Mouse (Mus musculus) liver, embryonic 14.5 days (tissue): ENCODE results near the gene Gm9945. TPM values are rescaled to one million over a fixed set of nuclear protein-coding genes. Genes with fewer than 3 reads are reported as not detected.

Experiments
- ATAC-seq: fragments of 200-750 bp; cut with Nextera tagmentation; 2 replicates; pipeline ENCODE4 v1.8.0; 2017; ENCODE audit warnings: moderate number of reproducible peaks, mild to moderate bottlenecking, moderate library complexity; ENCODE audit not compliant: insufficient read depth
- DNase-seq, 3 experiments: peaks; one replicate each; pipeline ENCODE4 v3.0.0-alpha.2; 2012 to 2013; ENCODE audit warnings: low read depth in 3 of 3, low spot score in 3 of 3
- H3K27ac ChIP-seq: fragments of 300-500 bp; sonication (generic); 2 replicates; pipeline ENCODE4 v1.5.1; 2014; ENCODE audit warnings: moderate library complexity, mild to moderate bottlenecking, control low read depth, inconsistent platforms
- H3K27me3 ChIP-seq: fragments of 300-500 bp; sonication (generic); 2 replicates; pipeline ENCODE4 v1.6.1; 2014; ENCODE audit warnings: mild to moderate bottlenecking, low read length, moderate library complexity; ENCODE audit not compliant: control insufficient read depth, insufficient read depth
- H3K36me3 ChIP-seq: fragments of 300-500 bp; sonication (generic); replicated peaks from 2 replicates; pipeline ENCODE4 v1.6.1; 2014; ENCODE audit warnings: low read depth; ENCODE audit not compliant: control insufficient read depth, insufficient read depth
- H3K4me1 ChIP-seq, 2 experiments: fragments of 200-500 bp in 1 of 2; fragments of 300-500 bp in 1 of 2; sonication (generic) in 1 of 2; replicated peaks; 2 replicates each; pipeline ENCODE4 v1.6.1; 2012 to 2014; ENCODE audit warnings: antibody characterized with exemption in 1 of 2, inconsistent platforms in 1 of 2, low read length in 1 of 2; ENCODE audit not compliant: control insufficient read depth in 2 of 2, insufficient read depth in 2 of 2
- H3K4me2 ChIP-seq: fragments of 300-500 bp; sonication (generic); 2 replicates; pipeline ENCODE4 v1.6.1; 2014; ENCODE audit warnings: low read depth, mild to moderate bottlenecking, control low read depth, moderate library complexity
- H3K4me3 ChIP-seq, 2 experiments: fragments of 200-500 bp in 1 of 2; fragments of 300-500 bp in 1 of 2; sonication (generic) in 1 of 2; 2 replicates each; pipeline ENCODE4 v1.5.1; 2012 to 2014; ENCODE audit warnings: low read depth in 2 of 2, low read length in 2 of 2, mild to moderate bottlenecking in 2 of 2, control low read depth in 1 of 2, inconsistent platforms in 1 of 2, moderate library complexity in 1 of 2; ENCODE audit not compliant: insufficient read depth in 1 of 2
- H3K9ac ChIP-seq: fragments of 300-500 bp; sonication (generic); replicated peaks from 2 replicates; pipeline ENCODE4 v1.6.1; 2014; ENCODE audit warnings: mild to moderate bottlenecking, control low read depth, moderate library complexity
- H3K9me3 ChIP-seq: fragments of 300-500 bp; sonication (generic); 2 replicates; pipeline ENCODE4 v1.6.1; 2016; ENCODE audit warnings: low read length, mixed read lengths; ENCODE audit not compliant: control insufficient read depth
- CTCF ChIP-seq: IDR thresholded peaks from 2 replicates; pipeline ENCODE4 v1.5.1; 2016; ENCODE audit warnings: antibody characterized with exemption, low read depth, control low read depth
- EP300 ChIP-seq: IDR thresholded peaks from 2 replicates; pipeline ENCODE4 v1.6.1; 2016; ENCODE audit warnings: antibody characterized with exemption, low read depth
- WGBS: fragments of 180-500 bp; shearing (Covaris S2); extraction: QIAGEN DNeasy Blood & Tissue Kit; methylation state at CpG from one replicate; pipeline ENCODE4 v1.1.7; 2014; ENCODE audit not compliant: insufficient replicate concordance; 5-methylcytosine and 5-hydroxymethylcytosine counted together
- polyA plus RNA-seq, 2 experiments: library from polyadenylated mRNA; depleted of rRNA in 1 of 2; stranded (reverse) in 1 of 2; unstranded in 1 of 2; fragments of >200 nt; fragmentation: Nextera tagmentation in 1 of 2; extraction: Ambion mirVana in 1 of 2; gene quantifications; 2 replicates each; pipeline versions ENCODE4 v1.2.1 to v1.2.3; 2012 to 2014

Gene Gm9945
- polyA plus RNA-seq, 2 experiments = 0.27 to 0.46 TPM

DNA sequence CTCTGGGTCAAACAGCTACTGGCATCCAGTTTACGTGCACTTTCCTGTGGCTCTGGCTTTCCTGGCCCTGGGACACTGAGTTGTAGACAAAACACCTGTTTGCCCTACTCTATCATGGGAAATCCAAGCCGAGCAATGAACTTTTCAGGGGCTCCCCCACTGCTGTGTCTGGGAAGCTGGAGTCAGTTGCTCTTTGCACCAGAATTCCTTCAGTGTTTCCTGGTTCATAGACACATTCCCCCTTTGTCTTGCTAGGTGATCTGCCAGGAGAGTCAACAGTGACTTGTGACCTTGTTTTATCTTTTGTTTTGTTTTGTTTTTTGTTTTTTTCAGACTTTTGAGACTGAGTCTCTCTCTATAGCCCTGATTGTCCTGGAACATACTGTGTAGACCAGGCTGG is 28.6 kb upstream of the Gm9945 start:
- Histone ChIP-seq H3K4me2 (no peak overlapping the region), H3K27ac (no peak overlapping the region), H3K9me3 (no peaks in the 10 kb centered on the region), H3K4me3 (no peak overlapping the region), H3K27me3 (peaks cover 5% of the 10 kb centered on the region), H3K36me3 (no peaks in the 10 kb centered on the region), H3K4me1 (peaks cover 0 to 2% of the 10 kb centered on the region in 2 experiments; a peak in 2 of 4 replicates), H3K9ac (no peak overlapping the region)
- TF ChIP-seq CTCF (no peak), EP300 (no peak)
- no peak for ATAC-seq
- WGBS = 61% methylated on average over 2 of the region's 2 CpGs
- DNase-seq = no peak

DNA sequence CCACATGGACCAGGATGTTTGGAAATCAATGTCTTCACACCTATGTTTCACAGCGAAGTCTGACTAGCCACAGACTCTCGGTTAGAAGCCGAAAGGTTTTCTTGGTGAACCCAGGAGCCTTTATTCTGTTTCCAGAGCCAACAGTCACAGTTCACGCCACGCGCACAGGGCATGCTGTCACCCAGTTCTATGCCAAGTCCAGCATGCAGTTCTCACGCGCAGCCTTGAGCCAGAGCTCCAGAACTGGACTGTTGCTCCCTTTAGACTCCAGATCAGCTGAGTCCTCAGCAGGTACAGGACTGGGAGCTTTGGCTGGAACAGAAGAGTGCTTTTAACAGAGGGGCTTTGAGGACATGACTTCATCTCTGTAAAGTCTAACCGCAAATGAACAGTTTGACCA is 27.6 kb upstream of the Gm9945 start:
- Histone ChIP-seq H3K4me3 (no peak overlapping the region), H3K27ac (no peak overlapping the region), H3K27me3 (peaks cover 16% of the 10 kb centered on the region), H3K4me2 (no peak overlapping the region), H3K9ac (no peak overlapping the region), H3K9me3 (no peaks in the 10 kb centered on the region), H3K36me3 (no peaks in the 10 kb centered on the region), H3K4me1 (peaks cover 0 to 2% of the 10 kb centered on the region in 2 experiments; a peak in 2 of 4 replicates)
- ATAC-seq = no peak
- no peak for TF ChIP-seq EP300
- TF ChIP-seq CTCF = no peak
- DNase-seq = no peak
- 87% methylated on average over 9 of the region's 9 CpGs for WGBS

DNA sequence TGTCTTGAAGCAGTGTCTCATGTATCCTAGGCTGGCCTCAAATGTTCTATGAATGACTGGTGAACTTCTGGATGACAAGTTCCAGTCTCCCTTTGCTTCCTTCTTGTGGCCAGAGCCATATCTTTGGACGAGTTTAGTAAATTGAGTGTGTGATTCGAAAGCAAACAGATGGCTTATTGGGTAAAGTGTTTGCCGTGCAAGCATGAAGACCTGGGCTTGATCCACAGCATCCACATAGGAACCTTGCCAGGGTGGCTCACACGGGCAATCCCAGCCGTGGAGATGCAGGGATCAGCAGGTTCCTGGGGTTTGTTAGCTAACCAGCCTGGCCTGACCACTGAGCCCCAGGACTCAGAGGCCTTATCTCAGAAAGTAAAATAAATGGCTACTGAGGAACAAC is 26.9 kb upstream of the Gm9945 start:
- Histone ChIP-seq H3K36me3 (no peaks in the 10 kb centered on the region), H3K4me2 (no peak overlapping the region), H3K27me3 (peaks cover 22% of the 10 kb centered on the region), H3K9ac (no peak overlapping the region), H3K4me3 (no peak overlapping the region), H3K27ac (no peak overlapping the region), H3K9me3 (no peaks in the 10 kb centered on the region), H3K4me1 (peaks cover 0 to 2% of the 10 kb centered on the region in 2 experiments; a peak in 2 of 4 replicates)
- TF ChIP-seq CTCF (no peak), EP300 (no peak)
- ATAC-seq (no peak), DNase-seq (no peak)
- 68% methylated on average over 5 of the region's 5 CpGs for WGBS

DNA sequence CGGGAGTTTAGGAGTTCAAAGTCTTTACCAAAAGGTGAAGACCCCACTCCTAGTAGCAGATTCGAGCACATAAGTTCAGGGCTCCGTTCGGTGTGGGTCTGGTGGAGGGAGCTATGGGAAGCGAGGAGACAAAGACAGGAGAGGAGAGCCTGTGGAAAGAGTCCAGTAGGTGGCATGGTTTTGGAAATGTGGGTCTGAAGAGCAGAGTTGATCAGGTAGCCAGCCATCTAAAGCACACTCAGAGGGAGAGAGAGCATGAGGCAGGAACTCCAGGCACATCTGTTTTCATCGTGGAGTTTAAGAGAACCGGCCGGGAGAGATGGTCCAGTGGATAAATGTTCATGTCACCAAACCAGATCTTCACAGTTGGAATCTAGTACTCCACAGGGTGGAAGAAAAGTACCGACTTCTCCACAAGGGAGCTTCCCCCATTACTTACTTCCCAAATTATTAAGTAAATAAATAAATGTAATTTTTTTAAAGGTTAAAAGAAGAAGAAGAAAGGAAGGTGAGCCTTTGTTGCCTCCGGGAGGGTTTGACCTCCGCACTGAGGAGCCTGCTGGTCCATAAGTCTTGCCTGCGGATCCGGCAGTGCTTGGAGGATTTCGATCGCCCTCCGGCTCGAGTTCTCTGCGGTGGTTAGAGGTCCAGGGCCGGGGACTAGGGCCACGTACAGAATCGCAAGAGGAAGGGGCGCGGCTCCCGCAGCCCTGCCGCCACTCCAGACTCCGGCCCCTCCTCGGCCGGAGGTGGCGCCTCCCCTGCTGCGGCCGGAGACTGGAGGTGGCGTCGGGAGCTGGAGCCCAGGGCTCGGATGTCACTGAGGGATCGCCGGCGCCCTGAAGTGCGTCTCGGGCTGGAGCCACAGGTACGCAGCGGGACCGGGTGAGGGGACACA is 23.2 kb upstream of the Gm9945 start, which contains the start of the genes Gm10447 and Shroom1:
TSS of gene Gm10447 (minus strand) at position 637 of the 898 bp plus-strand sequence.
TSS of gene Shroom1 (plus strand) at position 732 of the 898 bp plus-strand sequence.
- Histone ChIP-seq H3K9ac (no peak within 1 kb of the TSS; the same call in 1 of the 2 replicates), H3K4me2 (peak within 1 kb of the TSS; percentile 39), H3K27ac (no peak within 1 kb of the TSS), H3K4me1 (peaks cover 0 to 2% of the 10 kb centered on the region in 2 experiments; a peak in 2 of 4 replicates), H3K4me3 (peak within 1 kb of the TSS; percentile 45 to 48), H3K36me3 (no peaks in the 10 kb centered on the region), H3K27me3 (peaks cover 25% of the 10 kb centered on the region), H3K9me3 (no peaks in the 10 kb centered on the region)
- peak; percentile 58 for ATAC-seq
- TF ChIP-seq CTCF = peak; percentile 28
- TF ChIP-seq EP300 = no peak
- WGBS = 4% methylated on average over 40 of the region's 42 CpGs
- DNase-seq = no peak

DNA sequence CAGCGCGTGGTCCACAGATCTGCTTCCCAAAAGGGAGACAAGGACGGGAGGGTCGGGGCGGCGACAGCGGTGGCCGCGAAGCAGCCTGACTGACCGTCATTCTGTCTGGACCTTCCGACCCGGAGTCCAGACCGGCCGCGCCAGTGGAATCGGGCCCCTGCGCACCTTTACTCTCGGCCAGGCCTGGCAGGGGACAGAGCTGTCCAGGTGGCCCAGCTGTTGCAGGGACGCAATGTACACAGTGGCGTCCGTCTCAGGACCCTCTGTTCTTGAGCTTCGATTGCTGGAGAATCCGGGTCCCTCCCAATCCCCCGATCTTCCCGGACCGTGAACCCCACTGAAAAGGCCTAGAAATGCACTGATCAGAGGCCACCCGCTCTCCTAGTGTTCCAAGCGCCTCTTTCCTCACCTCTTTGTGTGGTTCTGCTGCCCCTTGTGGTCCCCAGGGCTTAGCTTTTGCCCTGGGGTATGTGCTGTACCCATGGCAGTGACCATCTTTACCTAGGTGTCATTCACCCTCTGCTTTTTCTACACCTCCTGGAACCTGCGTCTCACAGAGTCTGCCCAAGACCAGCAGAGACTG is 22.5 kb upstream of the Gm9945 start:
- no peak overlapping the region for H3K27ac ChIP-seq
- H3K4me1 ChIP-seq = peaks cover 0 to 5% of the 10 kb centered on the region in 2 experiments; a peak in 2 of 4 replicates
- no peaks in the 10 kb centered on the region for H3K36me3 ChIP-seq
- 9% methylated on average over 29 of the region's 29 CpGs for WGBS
- DNase-seq (no peak), ATAC-seq (peak; percentile 33; the same call in 1 of the 2 replicates)
- peak overlapping the region; percentile 39 for H3K4me2 ChIP-seq
- TF ChIP-seq CTCF = peak; percentile 39
- TF ChIP-seq EP300 = no peak
- H3K9me3 ChIP-seq = no peaks in the 10 kb centered on the region
- peak overlapping the region; percentile 45 to 48 for H3K4me3 ChIP-seq
- peaks cover 26% of the 10 kb centered on the region for H3K27me3 ChIP-seq
- no peak overlapping the region; the same call in 1 of the 2 replicates for H3K9ac ChIP-seq
